Mouse (Mus musculus) E14TG2a.4 (cell line): ENCODE measurements around the gene Snx32.

ENCODE experiments used
- H3K27me3 ChIP-seq: 2 replicates; pipeline ENCODE4 v1.6.1; 2014; ENCODE audit warnings: low read length, control low read depth; ENCODE audit not compliant: insufficient read depth
- H3K36me3 ChIP-seq: 2 replicates; pipeline ENCODE4 v1.6.1; 2014; ENCODE audit warnings: low read length, control low read depth; ENCODE audit not compliant: insufficient read depth
- H3K4me1 ChIP-seq: replicated peaks from 2 replicates; pipeline ENCODE4 v1.6.1; 2014; ENCODE audit warnings: low read depth, low read length, control low read depth
- H3K4me3 ChIP-seq: replicated peaks from 2 replicates; pipeline ENCODE4 v1.5.1; 2014; ENCODE audit warnings: mild to moderate bottlenecking, low read length
- H3K9me3 ChIP-seq: 2 replicates; pipeline ENCODE4 v1.6.1; 2014; ENCODE audit warnings: low read length, control low read depth
- CTCF ChIP-seq: conservative IDR thresholded peaks from 2 replicates; pipeline ENCODE4 v1.5.1; 2014; ENCODE audit warnings: low read length
- NANOG ChIP-seq: IDR thresholded peaks from 2 replicates; pipeline ENCODE4 v1.6.1; 2014; ENCODE audit warnings: borderline replicate concordance, low read length, mixed read lengths
- POU5F1 ChIP-seq: IDR thresholded peaks from 2 replicates; pipeline ENCODE4 v1.6.1; 2014; ENCODE audit warnings: low read length, borderline replicate concordance

Gene Snx32

GRCm38 (mm10) chr19:5466916-5467500, 43.3 kb downstream of the Snx32 start:
- H3K36me3 ChIP-seq, result peaks cover 57% of the 10 kb centered on the region
- H3K4me3 ChIP-seq, result no peak overlapping the region
- H3K9me3 ChIP-seq, result no peaks in the 10 kb centered on the region
- H3K4me1 ChIP-seq, result peaks cover 55% of the 10 kb centered on the region
- no peak for TF ChIP-seq NANOG
- TF ChIP-seq CTCF, result no peak
- no peak for TF ChIP-seq POU5F1
- H3K27me3 ChIP-seq, result peaks cover 8% of the 10 kb centered on the region

- Histone ChIP-seq H3K4me1 (peaks cover 65% of the 10 kb centered on the region), H3K27me3 (peaks cover 4% of the 10 kb centered on the region), H3K4me3 (peak overlapping the region; percentile 71), H3K36me3 (peaks cover 65% of the 10 kb centered on the region), H3K9me3 (no peaks in the 10 kb centered on the region)
- TF ChIP-seq NANOG (no peak), POU5F1 (no peak), CTCF (no peak)
These were observed 45.3 kb downstream of the Snx32 start for GRCm38 (mm10) chr19:5465037-5465436.

- Histone ChIP-seq H3K4me3 (peak overlapping the region; percentile 71), H3K4me1 (peaks cover 68% of the 10 kb centered on the region), H3K9me3 (no peaks in the 10 kb centered on the region), H3K36me3 (peaks cover 65% of the 10 kb centered on the region), H3K27me3 (peaks cover 4% of the 10 kb centered on the region; the same call in 1 of the 2 replicates)
- peak; percentile 90 for TF ChIP-seq CTCF
- TF ChIP-seq NANOG, result no peak
These were observed 46.4 kb downstream of the Snx32 start for GRCm38 (mm10) chr19:5463791-5464562.

- Histone ChIP-seq H3K4me3 (no peak overlapping the region), H3K27me3 (peaks cover 7% of the 10 kb centered on the region; the same call in 1 of the 2 replicates), H3K36me3 (peaks cover 65% of the 10 kb centered on the region), H3K9me3 (no peaks in the 10 kb centered on the region), H3K4me1 (peaks cover 63% of the 10 kb centered on the region)
- no peak for TF ChIP-seq CTCF
- no peak for TF ChIP-seq POU5F1
- TF ChIP-seq NANOG, result no peak
These were observed 47.1 kb downstream of the Snx32 start for GRCm38 (mm10) chr19:5463212-5463611.

- peaks cover 49% of the 10 kb centered on the region for H3K36me3 ChIP-seq
- no peaks in the 10 kb centered on the region for H3K9me3 ChIP-seq
- TF ChIP-seq NANOG (no peak), POU5F1 (no peak), CTCF (no peak)
- peak overlapping the region; percentile 95 for H3K4me3 ChIP-seq
- peaks cover 58% of the 10 kb centered on the region for H3K4me1 ChIP-seq
- H3K27me3 ChIP-seq, result peaks cover 7% of the 10 kb centered on the region; the same call in 1 of the 2 replicates
These were observed 48.9 kb downstream of the Snx32 start for GRCm38 (mm10) chr19:5461411-5461810.

- Histone ChIP-seq H3K4me3 (peak within 1 kb of the TSS; percentile 95), H3K4me1 (peaks cover 67% of the 10 kb centered on the region), H3K9me3 (no peaks in the 10 kb centered on the region), H3K27me3 (peaks cover 7% of the 10 kb centered on the region; the same call in 1 of the 2 replicates), H3K36me3 (peaks cover 44% of the 10 kb centered on the region)
- TF ChIP-seq CTCF (no peak), POU5F1 (no peak), NANOG (no peak)
These were observed 49.9 kb downstream of the Snx32 start, which contains the start of gene Fibp for GRCm38 (mm10) chr19:5460465-5460911. TSS of gene Fibp (plus strand) at chr19:5460615.

GRCm38 (mm10) chr19:5459896-5460295, 50.4 kb downstream of the Snx32 start:
- TF ChIP-seq POU5F1, result no peak
- no peak for TF ChIP-seq CTCF
- TF ChIP-seq NANOG, result no peak
- Histone ChIP-seq H3K36me3 (peaks cover 44% of the 10 kb centered on the region), H3K9me3 (no peaks in the 10 kb centered on the region), H3K27me3 (peaks cover 10% of the 10 kb centered on the region), H3K4me3 (peak overlapping the region; percentile 95), H3K4me1 (peaks cover 69% of the 10 kb centered on the region)

- Histone ChIP-seq H3K4me1 (peaks cover 69% of the 10 kb centered on the region), H3K9me3 (no peaks in the 10 kb centered on the region), H3K4me3 (no peak overlapping the region), H3K36me3 (peaks cover 44% of the 10 kb centered on the region), H3K27me3 (peaks cover 15% of the 10 kb centered on the region)
- no peak for TF ChIP-seq NANOG
- TF ChIP-seq CTCF, result no peak
- TF ChIP-seq POU5F1, result no peak
These were observed 51.3 kb downstream of the Snx32 start for GRCm38 (mm10) chr19:5459019-5459418.
